Mouse (Mus musculus): Measurements from ENCODE around the gene Gtdc1. TPM values are rescaled to one million over a fixed set of nuclear protein-coding genes. Genes with fewer than 3 reads are reported as not detected.
A peak's percentile ranks its signal among the peaks of the same experiment; 100 is the strongest.

The Gtdc1 gene
- total RNA-seq, 1 experiment from 2014 or later = 29.1 TPM

GRCm38 (mm10) chr2:44569140-44569952, 358.1 kb downstream of the Gtdc1 start:
- ATAC-seq (replicated peaks in 1 of 2; ENCODE audit: insufficient read depth in 1 of 2, low FRiP score in 2 of 2, low TSS enrichment in 1 of 2, low read depth in 1 of 2, poor library complexity in 2 of 2, severe bottlenecking in 2 of 2) = no peak

GRCm38 (mm10) chr2:44564776-44565692, 362.4 kb downstream of the Gtdc1 start:
- no peak for ATAC-seq (replicated peaks in 1 of 2; ENCODE audit: insufficient read depth in 1 of 2, low FRiP score in 2 of 2, low TSS enrichment in 1 of 2, low read depth in 1 of 2, poor library complexity in 2 of 2, severe bottlenecking in 2 of 2)

GRCm38 (mm10) chr2:44561789-44562188, 365.7 kb downstream of the Gtdc1 start:
- ATAC-seq (replicated peaks in 1 of 2; ENCODE audit: insufficient read depth in 1 of 2, low FRiP score in 2 of 2, low TSS enrichment in 1 of 2, low read depth in 1 of 2, poor library complexity in 2 of 2, severe bottlenecking in 2 of 2) = no peak

GRCm38 (mm10) chr2:44559242-44559944, 368.1 kb downstream of the Gtdc1 start:
- no peak for ATAC-seq (replicated peaks in 1 of 2; ENCODE audit: insufficient read depth in 1 of 2, low FRiP score in 2 of 2, low TSS enrichment in 1 of 2, low read depth in 1 of 2, poor library complexity in 2 of 2, severe bottlenecking in 2 of 2)

GRCm38 (mm10) chr2:44557669-44558281, 369.7 kb downstream of the Gtdc1 start:
- no peak for ATAC-seq (replicated peaks in 1 of 2; ENCODE audit: insufficient read depth in 1 of 2, low FRiP score in 2 of 2, low TSS enrichment in 1 of 2, low read depth in 1 of 2, poor library complexity in 2 of 2, severe bottlenecking in 2 of 2)

- ATAC-seq (replicated peaks in 1 of 2; ENCODE audit: insufficient read depth in 1 of 2, low FRiP score in 2 of 2, low TSS enrichment in 1 of 2, low read depth in 1 of 2, poor library complexity in 2 of 2, severe bottlenecking in 2 of 2) = peak; percentile 49 to 55
These were observed 370.4 kb downstream of the Gtdc1 start for GRCm38 (mm10) chr2:44556861-44557592.

GRCm38 (mm10) chr2:44554716-44555115, 372.7 kb downstream of the Gtdc1 start:
- no peak for ATAC-seq (replicated peaks in 1 of 2; ENCODE audit: insufficient read depth in 1 of 2, low FRiP score in 2 of 2, low TSS enrichment in 1 of 2, low read depth in 1 of 2, poor library complexity in 2 of 2, severe bottlenecking in 2 of 2)

GRCm38 (mm10) chr2:44549311-44549710, 378.1 kb downstream of the Gtdc1 start:
- no peak for ATAC-seq (replicated peaks in 1 of 2; ENCODE audit: insufficient read depth in 1 of 2, low FRiP score in 2 of 2, low TSS enrichment in 1 of 2, low read depth in 1 of 2, poor library complexity in 2 of 2, severe bottlenecking in 2 of 2)

GRCm38 (mm10) chr2:44542775-44543174, 384.7 kb downstream of the Gtdc1 start:
- no peak for ATAC-seq (replicated peaks in 1 of 2; ENCODE audit: insufficient read depth in 1 of 2, low FRiP score in 2 of 2, low TSS enrichment in 1 of 2, low read depth in 1 of 2, poor library complexity in 2 of 2, severe bottlenecking in 2 of 2)

- no peak for ATAC-seq (replicated peaks in 1 of 2; ENCODE audit: insufficient read depth in 1 of 2, low FRiP score in 2 of 2, low TSS enrichment in 1 of 2, low read depth in 1 of 2, poor library complexity in 2 of 2, severe bottlenecking in 2 of 2)
These were observed 385.7 kb downstream of the Gtdc1 start for GRCm38 (mm10) chr2:44541726-44542125.

GRCm38 (mm10) chr2:44540881-44541280, 386.6 kb downstream of the Gtdc1 start:
- ATAC-seq (replicated peaks in 1 of 2; ENCODE audit: insufficient read depth in 1 of 2, low FRiP score in 2 of 2, low TSS enrichment in 1 of 2, low read depth in 1 of 2, poor library complexity in 2 of 2, severe bottlenecking in 2 of 2) = no peak

- no peak for ATAC-seq (replicated peaks in 1 of 2; ENCODE audit: insufficient read depth in 1 of 2, low FRiP score in 2 of 2, low TSS enrichment in 1 of 2, low read depth in 1 of 2, poor library complexity in 2 of 2, severe bottlenecking in 2 of 2)
These were observed 388.3 kb downstream of the Gtdc1 start for GRCm38 (mm10) chr2:44539121-44539634.

GRCm38 (mm10) chr2:44538135-44538534, 389.3 kb downstream of the Gtdc1 start:
- no peak for ATAC-seq (replicated peaks in 1 of 2; ENCODE audit: insufficient read depth in 1 of 2, low FRiP score in 2 of 2, low TSS enrichment in 1 of 2, low read depth in 1 of 2, poor library complexity in 2 of 2, severe bottlenecking in 2 of 2)

- ATAC-seq (replicated peaks in 1 of 2; ENCODE audit: insufficient read depth in 1 of 2, low FRiP score in 2 of 2, low TSS enrichment in 1 of 2, low read depth in 1 of 2, poor library complexity in 2 of 2, severe bottlenecking in 2 of 2) = no peak
These were observed 391.7 kb downstream of the Gtdc1 start for GRCm38 (mm10) chr2:44535760-44536159.

- ATAC-seq (replicated peaks in 1 of 2; ENCODE audit: insufficient read depth in 1 of 2, low FRiP score in 2 of 2, low TSS enrichment in 1 of 2, low read depth in 1 of 2, poor library complexity in 2 of 2, severe bottlenecking in 2 of 2) = no peak
These were observed 392.3 kb downstream of the Gtdc1 start for GRCm38 (mm10) chr2:44535136-44535675.
